Mouse (Mus musculus) hindbrain, embryonic 12.5 days (tissue): ENCODE measurements around the gene Emilin1. TPM values are rescaled to one million over a fixed set of nuclear protein-coding genes. Genes with fewer than 3 reads are reported as not detected.
"Not testable (repeated sequence)": the region's sequence is repeated elsewhere in the genome, so short reads cannot be mapped to it uniquely, and the experiment has no call there.

Experiments
- ATAC-seq: fragments of 200-750 bp; cut with Nextera tagmentation; 2 replicates; pipeline ENCODE4 v1.8.0; 2017; ENCODE audit warnings: moderate TSS enrichment; ENCODE audit not compliant: low FRiP score
- H3K27ac ChIP-seq: fragments of 300-500 bp; sonication (generic); 2 replicates; pipeline ENCODE4 v1.5.1; 2016; ENCODE audit warnings: mild to moderate bottlenecking
- H3K27me3 ChIP-seq: fragments of 300-500 bp; sonication (generic); 2 replicates; pipeline ENCODE4 v1.6.1; 2016; ENCODE audit warnings: mild to moderate bottlenecking
- H3K36me3 ChIP-seq: fragments of 300-500 bp; sonication (generic); 2 replicates; pipeline ENCODE4 v1.6.1; 2016; ENCODE audit warnings: mild to moderate bottlenecking
- H3K4me1 ChIP-seq: fragments of 300-500 bp; sonication (generic); 2 replicates; pipeline ENCODE4 v1.6.1; 2016
- H3K4me2 ChIP-seq: fragments of 300-500 bp; sonication (generic); replicated peaks from 2 replicates; pipeline ENCODE4 v1.6.1; 2016; ENCODE audit warnings: mild to moderate bottlenecking
- H3K4me3 ChIP-seq: fragments of 300-500 bp; sonication (generic); 2 replicates; pipeline ENCODE4 v1.5.1; 2016; ENCODE audit warnings: mild to moderate bottlenecking
- H3K9ac ChIP-seq: fragments of 300-500 bp; sonication (generic); 2 replicates; pipeline ENCODE4 v1.6.1; 2016; ENCODE audit warnings: mild to moderate bottlenecking, moderate library complexity
- H3K9me3 ChIP-seq: fragments of 300-500 bp; sonication (generic); replicated peaks from 2 replicates; pipeline ENCODE4 v1.6.1; 2016; ENCODE audit warnings: mild to moderate bottlenecking
- WGBS: fragments of 180-500 bp; shearing (Covaris S2); methylation state at CpG from one replicate; pipeline ENCODE4 v1.1.7; 2016; 5-methylcytosine and 5-hydroxymethylcytosine counted together
- polyA plus RNA-seq: library from polyadenylated mRNA; unstranded; fragments of >200 nt; fragmentation: Nextera tagmentation; extraction: Ambion mirVana; gene quantifications from 2 replicates; pipeline ENCODE4 v1.2.1, GENCODE M21; 2016

Gene Emilin1
- polyA plus RNA-seq, 1 experiment from 2014 or later: 121 TPM

GRCm38 (mm10) chr5:30881839-30882238 lies 31.4 kb upstream of the Emilin1 start:
- WGBS: 81% methylated on average over 4 of the region's 4 CpGs
- not testable (repeated sequence) for H3K4me2 ChIP-seq, H3K9me3 ChIP-seq, H3K4me3 ChIP-seq, H3K9ac ChIP-seq, H3K27me3 ChIP-seq, H3K4me1 ChIP-seq, ATAC-seq, H3K27ac ChIP-seq
- peaks cover 13% of the 10 kb centered on the region for H3K36me3 ChIP-seq

- Histone ChIP-seq H3K9me3 (no peaks in the 10 kb centered on the region), H3K9ac (no peak overlapping the region), H3K36me3 (peaks cover 8% of the 10 kb centered on the region), H3K27me3 (no peaks in the 10 kb centered on the region), H3K4me3 (no peak overlapping the region), H3K4me1 (peaks cover 18% of the 10 kb centered on the region), H3K27ac (no peak overlapping the region), H3K4me2 (no peak overlapping the region)
- ATAC-seq: no peak
- 59% methylated on average over 4 of the region's 4 CpGs for WGBS
Measured at GRCm38 (mm10) chr5:30886209-30886608, 27.0 kb upstream of the Emilin1 start.

DNA sequence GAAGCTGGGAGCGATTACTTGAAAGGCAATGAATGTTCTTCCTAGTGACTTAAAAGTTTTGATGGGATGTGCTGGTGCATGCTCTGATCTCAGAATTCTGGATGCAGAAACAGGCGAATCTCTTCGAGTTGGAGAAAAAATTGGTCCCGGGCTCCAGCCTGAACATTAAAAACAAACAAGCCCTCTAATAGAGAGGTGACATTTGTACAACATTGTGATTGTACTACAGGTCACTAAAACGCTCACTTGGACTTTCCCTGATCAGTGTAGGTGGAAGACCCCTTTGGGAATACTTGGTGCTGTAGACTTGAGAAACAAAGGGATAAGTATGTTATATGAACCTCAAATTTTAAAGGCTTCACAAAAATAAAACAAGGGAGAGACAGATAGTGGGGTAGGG lies 26.5 kb upstream of the Emilin1 start:
- Histone ChIP-seq H3K27me3 (no peaks in the 10 kb centered on the region), H3K27ac (peak overlapping the region; percentile 97), H3K4me3 (peak overlapping the region; percentile 79), H3K36me3 (peaks cover 13% of the 10 kb centered on the region), H3K9ac (peak overlapping the region; percentile 63), H3K4me2 (peak overlapping the region; percentile 69), H3K9me3 (no peaks in the 10 kb centered on the region), H3K4me1 (peaks cover 18% of the 10 kb centered on the region)
- WGBS: 36% methylated on average over 5 of the region's 5 CpGs
- ATAC-seq: no peak

DNA sequence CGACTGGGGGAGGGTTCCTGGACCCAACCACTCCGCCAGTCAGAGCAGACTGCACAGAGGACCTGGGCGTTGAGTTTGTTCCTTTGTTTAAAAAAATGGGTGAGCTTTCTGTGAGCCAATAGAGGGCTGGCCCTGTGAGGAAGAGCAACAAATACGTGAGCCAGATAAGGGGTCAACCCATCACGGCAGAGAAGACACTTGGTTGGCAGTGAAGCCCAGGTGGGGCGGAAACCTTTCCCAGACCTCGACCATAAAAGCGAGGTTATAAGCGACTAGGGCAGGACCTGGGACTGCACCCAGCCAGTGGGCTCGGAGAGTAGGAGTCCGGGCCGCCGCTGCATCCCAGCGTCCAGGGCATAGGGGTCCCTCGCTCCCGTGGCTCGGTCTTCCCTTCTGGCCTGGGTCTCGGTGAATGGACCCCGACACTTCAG lies 25.9 kb upstream of the Emilin1 start:
- Histone ChIP-seq H3K4me2 (peak overlapping the region; percentile 69), H3K27ac (peak overlapping the region; percentile 97), H3K4me1 (peaks cover 18% of the 10 kb centered on the region), H3K9ac (peak overlapping the region; percentile 63), H3K27me3 (no peaks in the 10 kb centered on the region), H3K4me3 (peak overlapping the region; percentile 79), H3K9me3 (no peaks in the 10 kb centered on the region), H3K36me3 (peaks cover 20% of the 10 kb centered on the region)
- peak; percentile 60 for ATAC-seq
- WGBS: under 1% methylated on average over 19 of the region's 19 CpGs

GRCm38 (mm10) chr5:30887858-30888336 lies 25.3 kb upstream of the Emilin1 start:
- Histone ChIP-seq H3K9me3 (no peaks in the 10 kb centered on the region), H3K36me3 (peaks cover 25% of the 10 kb centered on the region), H3K27ac (peak overlapping the region; percentile 97), H3K4me2 (peak overlapping the region; percentile 69), H3K9ac (peak overlapping the region; percentile 63), H3K27me3 (no peaks in the 10 kb centered on the region), H3K4me1 (peaks cover 18% of the 10 kb centered on the region), H3K4me3 (peak overlapping the region; percentile 79)
- under 1% methylated on average over 28 of the region's 28 CpGs for WGBS
- ATAC-seq: peak; percentile 84

GRCm38 (mm10) chr5:30888337-30889087 lies 24.7 kb upstream of the Emilin1 start, which contains the start of gene Agbl5:
TSS of gene Agbl5 (plus strand) at chr5:30888694.
- no peaks in the 10 kb centered on the region for H3K9me3 ChIP-seq
- H3K27ac ChIP-seq: peak within 1 kb of the TSS; percentile 97
- peak within 1 kb of the TSS; percentile 88 for H3K9ac ChIP-seq
- H3K4me2 ChIP-seq: peak within 1 kb of the TSS; percentile 69
- H3K4me1 ChIP-seq: peaks cover 18% of the 10 kb centered on the region
- peak within 1 kb of the TSS; percentile 79 for H3K4me3 ChIP-seq
- peak; percentile 94 for ATAC-seq
- WGBS: under 1% methylated on average over 42 of the region's 42 CpGs
- H3K36me3 ChIP-seq: peaks cover 31% of the 10 kb centered on the region
- H3K27me3 ChIP-seq: no peaks in the 10 kb centered on the region

- peaks cover 18% of the 10 kb centered on the region for H3K4me1 ChIP-seq
- H3K4me3 ChIP-seq: peak overlapping the region; percentile 79
- H3K9me3 ChIP-seq: no peaks in the 10 kb centered on the region
- H3K4me2 ChIP-seq: peak overlapping the region; percentile 69
- H3K36me3 ChIP-seq: peaks cover 38% of the 10 kb centered on the region
- H3K9ac ChIP-seq: peak overlapping the region; percentile 88
- peak; percentile 61 for ATAC-seq
- 2% methylated on average over 38 of the region's 42 CpGs for WGBS
- no peaks in the 10 kb centered on the region for H3K27me3 ChIP-seq
- H3K27ac ChIP-seq: peak overlapping the region; percentile 97
Measured at GRCm38 (mm10) chr5:30889088-30889754, 24.0 kb upstream of the Emilin1 start.

- H3K9ac ChIP-seq: peak overlapping the region; percentile 88
- ATAC-seq: no peak
- 0 out of 2 replicates have a peak overlapping the region, but pooled peaks have one; percentile 97 for H3K27ac ChIP-seq
- no peaks in the 10 kb centered on the region for H3K9me3 ChIP-seq
- no peaks in the 10 kb centered on the region for H3K27me3 ChIP-seq
- peak overlapping the region; percentile 79 for H3K4me3 ChIP-seq
- H3K36me3 ChIP-seq: peaks cover 50% of the 10 kb centered on the region
- H3K4me1 ChIP-seq: peaks cover 18% of the 10 kb centered on the region
- WGBS: 88% methylated on average over 7 of the region's 7 CpGs
- peak overlapping the region; percentile 69 for H3K4me2 ChIP-seq
Measured at GRCm38 (mm10) chr5:30890375-30890774, 22.8 kb upstream of the Emilin1 start.

DNA sequence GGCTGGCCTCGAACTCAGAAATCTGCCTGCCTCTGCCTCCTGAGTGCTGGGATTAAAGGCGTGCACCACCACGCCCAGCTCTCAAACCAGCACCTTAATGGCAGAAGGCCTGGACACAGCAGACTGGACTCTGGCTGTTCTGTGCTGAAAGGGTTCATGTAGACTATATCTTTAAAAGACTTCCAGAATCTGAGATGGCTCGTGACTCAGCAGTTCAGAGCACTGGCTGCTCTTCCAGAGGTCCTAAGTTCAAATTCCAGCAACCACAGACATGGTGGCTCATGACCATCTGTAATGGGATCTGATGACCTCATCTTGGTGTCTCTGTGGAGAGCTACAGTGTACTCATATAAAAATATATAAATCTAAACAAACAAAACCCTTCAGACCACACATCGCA lies 11.3 kb upstream of the Emilin1 start:
- H3K9ac ChIP-seq: no peak overlapping the region
- no peaks in the 10 kb centered on the region for H3K27me3 ChIP-seq
- no peaks in the 10 kb centered on the region for H3K9me3 ChIP-seq
- no peak for ATAC-seq
- WGBS: 96% methylated on average over 5 of the region's 5 CpGs
- no peak overlapping the region for H3K27ac ChIP-seq
- peaks cover 68% of the 10 kb centered on the region for H3K36me3 ChIP-seq
- H3K4me3 ChIP-seq: no peak overlapping the region
- H3K4me1 ChIP-seq: peaks cover 24% of the 10 kb centered on the region
- H3K4me2 ChIP-seq: no peak overlapping the region

DNA sequence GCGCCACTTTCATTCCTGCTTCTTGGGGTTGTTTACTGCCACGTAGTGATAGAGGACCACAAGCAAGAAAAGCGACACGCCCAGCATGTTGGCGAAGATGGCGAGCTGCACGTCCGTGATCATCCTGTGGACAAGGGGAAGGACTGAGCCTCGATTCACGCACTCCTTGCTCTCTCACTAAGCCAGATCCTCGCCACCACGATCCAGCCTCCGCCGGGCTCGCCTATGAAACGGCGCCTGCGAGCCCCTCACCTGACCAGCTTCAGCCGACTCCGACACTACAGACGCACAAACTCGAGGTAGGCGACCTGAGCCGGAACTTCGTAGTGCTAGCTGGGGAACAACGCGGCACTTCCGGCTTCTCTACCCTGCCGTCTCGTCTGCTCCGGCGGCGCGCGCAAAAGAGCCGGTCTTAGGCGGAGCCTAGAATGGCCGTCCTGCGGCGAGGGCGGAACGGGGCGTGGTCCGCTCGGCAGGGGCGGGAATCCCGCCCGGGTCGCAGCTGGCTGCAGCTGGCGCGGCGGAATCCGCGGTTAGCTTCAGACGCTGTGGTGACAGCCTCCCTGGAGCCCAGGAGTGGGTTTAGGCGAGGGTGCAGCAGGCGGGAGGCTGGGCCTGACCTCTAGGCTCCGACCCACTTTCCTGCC lies 5.7 kb upstream of the Emilin1 start, which contains the start of gene Ost4:
Ost4 (minus strand) TSS at position 376 of the 647 bp plus-strand sequence.
- Histone ChIP-seq H3K27me3 (no peaks in the 10 kb centered on the region), H3K4me3 (peak within 1 kb of the TSS; percentile 65), H3K27ac (peak within 1 kb of the TSS; percentile 88), H3K36me3 (peaks cover 35% of the 10 kb centered on the region), H3K4me1 (peaks cover 38% of the 10 kb centered on the region), H3K9ac (peak within 1 kb of the TSS; percentile 71), H3K4me2 (peak within 1 kb of the TSS; percentile 94), H3K9me3 (no peaks in the 10 kb centered on the region)
- ATAC-seq: peak; percentile 95
- under 1% methylated on average over 58 of the region's 58 CpGs for WGBS

- H3K4me3 ChIP-seq: peak overlapping the region; percentile 65
- no peak for ATAC-seq
Measured at GRCm38 (mm10) chr5:30908426-30909299, 4.5 kb upstream of the Emilin1 start.

More at GRCm38 (mm10) chr5:30908426-30909299, 4.5 kb upstream of the Emilin1 start:
- Histone ChIP-seq H3K4me2 (peak overlapping the region; percentile 94), H3K27me3 (no peaks in the 10 kb centered on the region), H3K4me1 (peaks cover 48% of the 10 kb centered on the region), H3K36me3 (peaks cover 26% of the 10 kb centered on the region), H3K27ac (peak overlapping the region; percentile 88), H3K9ac (peak overlapping the region; percentile 71; the same call in 1 of the 2 replicates), H3K9me3 (no peaks in the 10 kb centered on the region)
- WGBS: 51% methylated on average over 13 of the region's 13 CpGs
